Mouse (Mus musculus): ENCODE results near the gene Nudt22. TPM values are rescaled to one million over a fixed set of nuclear protein-coding genes. Genes with fewer than 3 reads are reported as not detected.

Nudt22 gene
- polyA plus RNA-seq (2014; fragmentation: Nextera tagmentation; extraction: Ambion mirVana), result 15.3 and 19.6 TPM in 2 replicates

DNA sequence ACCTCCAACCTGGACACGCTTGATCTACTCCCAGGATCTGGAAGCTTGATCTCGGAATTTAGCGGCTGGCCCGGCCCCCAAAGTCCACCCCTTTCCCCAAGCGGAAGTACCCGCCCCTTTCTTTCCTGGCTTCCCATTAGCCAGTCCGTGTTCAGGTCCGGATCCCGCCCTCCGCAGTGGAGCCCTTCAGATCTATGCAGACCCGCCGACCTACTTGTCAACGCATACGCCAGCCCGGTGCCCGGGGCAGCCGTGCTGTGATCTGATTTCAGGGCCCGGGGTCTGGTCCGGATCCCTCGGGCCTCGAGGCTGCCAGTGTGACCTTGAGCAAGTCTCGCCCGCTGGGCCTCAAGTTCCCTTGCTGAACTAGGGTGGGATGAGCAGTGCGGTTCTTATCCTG, at the start of gene Nudt22, which contains the start of gene Trpt1:
Gene Nudt22, minus strand, starts transcription at position 112 of the 400 bp plus-strand sequence.
Gene Trpt1, plus strand, starts transcription at position 126 of the 400 bp plus-strand sequence.
- Histone ChIP-seq H3K4me1 (ENCODE audit: control insufficient read depth, insufficient read depth, low read length) (peaks cover 24% of the 10 kb centered on the region), H3K36me3 (ENCODE audit: control insufficient read depth, insufficient read depth, low read length) (no peaks in the 10 kb centered on the region; the same call in 1 of the 2 replicates), H3K27me3 (ENCODE audit: control insufficient read depth, insufficient read depth, low read length) (no peaks in the 10 kb centered on the region), H3K4me3 (ENCODE audit: low read depth, low read length) (peak within 1 kb of the TSS; percentile 57), H3K4me2 (replicated peaks; ENCODE audit: low read depth, low read length) (peak within 1 kb of the TSS; percentile 86), H3K9ac (replicated peaks; ENCODE audit: low read depth, low read length) (peak within 1 kb of the TSS; percentile 73), H3K27ac (ENCODE audit: low read length) (peak within 1 kb of the TSS; percentile 40; the same call in 1 of the 2 replicates), H3K9me3 (ENCODE audit: control insufficient read depth, low read depth, low read length) (no peaks in the 10 kb centered on the region)
- ATAC-seq (ENCODE audit: insufficient number of reproducible peaks, insufficient read depth, low FRiP score, low read depth), result peak; percentile 66; the same call in 1 of the 2 replicates
- WGBS, result under 1% methylated on average over 24 of the region's 24 CpGs

GRCm38 (mm10) chr19:7044706-7045105, 48.8 kb upstream of the Nudt22 start:
- WGBS, result 45% methylated on average over 4 of the region's 4 CpGs
- Histone ChIP-seq H3K9me3 (ENCODE audit: control insufficient read depth, low read depth, low read length) (no peaks in the 10 kb centered on the region), H3K36me3 (ENCODE audit: control insufficient read depth, insufficient read depth, low read length) (no peaks in the 10 kb centered on the region)

DNA sequence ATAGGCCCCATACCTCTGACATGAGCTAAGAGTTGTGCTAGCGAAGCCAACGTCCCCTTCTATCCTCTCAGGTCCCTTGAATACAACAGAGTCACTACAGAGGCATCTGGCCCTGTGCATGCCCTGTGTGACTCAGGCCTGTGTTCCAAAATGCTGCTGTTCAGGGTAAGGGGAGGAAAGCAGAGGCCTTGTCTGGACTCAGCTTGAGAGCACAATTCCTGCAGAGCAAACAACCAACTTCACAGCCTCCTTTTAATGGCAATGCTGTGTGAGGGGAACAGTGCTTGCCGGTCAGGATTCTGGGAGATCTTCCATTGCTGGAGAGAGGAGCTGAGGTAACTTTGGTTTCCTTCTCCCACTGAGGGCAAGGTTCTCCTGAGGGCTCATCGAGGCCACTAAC, 48.4 kb upstream of the Nudt22 start:
- Histone ChIP-seq H3K9ac (replicated peaks; ENCODE audit: low read depth, low read length) (no peak overlapping the region), H3K9me3 (ENCODE audit: control insufficient read depth, low read depth, low read length) (no peaks in the 10 kb centered on the region), H3K4me2 (replicated peaks; ENCODE audit: low read depth, low read length) (no peak overlapping the region), H3K27ac (ENCODE audit: low read length) (no peak overlapping the region), H3K4me1 (ENCODE audit: control insufficient read depth, insufficient read depth, low read length) (0 out of 2 replicates have a peak, but pooled peaks cover 2% of the 10 kb centered on the region), H3K36me3 (ENCODE audit: control insufficient read depth, insufficient read depth, low read length) (no peaks in the 10 kb centered on the region), H3K27me3 (ENCODE audit: control insufficient read depth, insufficient read depth, low read length) (no peaks in the 10 kb centered on the region), H3K4me3 (ENCODE audit: low read depth, low read length) (no peak overlapping the region)
- ATAC-seq (ENCODE audit: insufficient number of reproducible peaks, insufficient read depth, low FRiP score, low read depth), result no peak
- 68% methylated on average over 4 of the region's 4 CpGs for WGBS

More at GRCm38 (mm10) chr19:7044706-7045105, 48.8 kb upstream of the Nudt22 start:
- ATAC-seq (ENCODE audit: insufficient number of reproducible peaks, insufficient read depth, low FRiP score, low read depth), result no peak
- Histone ChIP-seq H3K9ac (replicated peaks; ENCODE audit: low read depth, low read length) (no peak overlapping the region), H3K4me2 (replicated peaks; ENCODE audit: low read depth, low read length) (no peak overlapping the region), H3K4me3 (ENCODE audit: low read depth, low read length) (no peak overlapping the region), H3K27me3 (ENCODE audit: control insufficient read depth, insufficient read depth, low read length) (no peaks in the 10 kb centered on the region), H3K27ac (ENCODE audit: low read length) (no peak overlapping the region), H3K4me1 (ENCODE audit: control insufficient read depth, insufficient read depth, low read length) (0 out of 2 replicates have a peak, but pooled peaks cover 2% of the 10 kb centered on the region)

- Histone ChIP-seq H3K9me3 (ENCODE audit: control insufficient read depth, low read depth, low read length) (no peaks in the 10 kb centered on the region), H3K36me3 (ENCODE audit: control insufficient read depth, insufficient read depth, low read length) (no peaks in the 10 kb centered on the region; the same call in 1 of the 2 replicates), H3K9ac (replicated peaks; ENCODE audit: low read depth, low read length) (no peak overlapping the region), H3K27me3 (ENCODE audit: control insufficient read depth, insufficient read depth, low read length) (no peaks in the 10 kb centered on the region), H3K4me3 (ENCODE audit: low read depth, low read length) (peak overlapping the region; percentile 56; the same call in 1 of the 2 replicates), H3K4me1 (ENCODE audit: control insufficient read depth, insufficient read depth, low read length) (peaks cover 10% of the 10 kb centered on the region; the same call in 1 of the 2 replicates), H3K27ac (ENCODE audit: low read length) (no peak overlapping the region; the same call in 1 of the 2 replicates), H3K4me2 (replicated peaks; ENCODE audit: low read depth, low read length) (peak overlapping the region; percentile 76)
- 86% methylated on average over 2 of the region's 2 CpGs for WGBS
- ATAC-seq (ENCODE audit: insufficient number of reproducible peaks, insufficient read depth, low FRiP score, low read depth), result no peak
Observed at GRCm38 (mm10) chr19:7041171-7041570, 45.3 kb upstream of the Nudt22 start.

GRCm38 (mm10) chr19:7040637-7041130, 44.8 kb upstream of the Nudt22 start:
- Histone ChIP-seq H3K4me1 (ENCODE audit: control insufficient read depth, insufficient read depth, low read length) (peaks cover 10% of the 10 kb centered on the region; the same call in 1 of the 2 replicates), H3K4me3 (ENCODE audit: low read depth, low read length) (peak overlapping the region; percentile 56), H3K9me3 (ENCODE audit: control insufficient read depth, low read depth, low read length) (no peaks in the 10 kb centered on the region), H3K36me3 (ENCODE audit: control insufficient read depth, insufficient read depth, low read length) (no peaks in the 10 kb centered on the region; the same call in 1 of the 2 replicates), H3K27me3 (ENCODE audit: control insufficient read depth, insufficient read depth, low read length) (no peaks in the 10 kb centered on the region), H3K27ac (ENCODE audit: low read length) (peak overlapping the region; percentile 95), H3K9ac (replicated peaks; ENCODE audit: low read depth, low read length) (peak overlapping the region; percentile 76), H3K4me2 (replicated peaks; ENCODE audit: low read depth, low read length) (peak overlapping the region; percentile 76)
- ATAC-seq (ENCODE audit: insufficient number of reproducible peaks, insufficient read depth, low FRiP score, low read depth), result no peak
- whole genome bisulfite sequencing, result 19% methylated on average over 13 of the region's 13 CpGs

DNA sequence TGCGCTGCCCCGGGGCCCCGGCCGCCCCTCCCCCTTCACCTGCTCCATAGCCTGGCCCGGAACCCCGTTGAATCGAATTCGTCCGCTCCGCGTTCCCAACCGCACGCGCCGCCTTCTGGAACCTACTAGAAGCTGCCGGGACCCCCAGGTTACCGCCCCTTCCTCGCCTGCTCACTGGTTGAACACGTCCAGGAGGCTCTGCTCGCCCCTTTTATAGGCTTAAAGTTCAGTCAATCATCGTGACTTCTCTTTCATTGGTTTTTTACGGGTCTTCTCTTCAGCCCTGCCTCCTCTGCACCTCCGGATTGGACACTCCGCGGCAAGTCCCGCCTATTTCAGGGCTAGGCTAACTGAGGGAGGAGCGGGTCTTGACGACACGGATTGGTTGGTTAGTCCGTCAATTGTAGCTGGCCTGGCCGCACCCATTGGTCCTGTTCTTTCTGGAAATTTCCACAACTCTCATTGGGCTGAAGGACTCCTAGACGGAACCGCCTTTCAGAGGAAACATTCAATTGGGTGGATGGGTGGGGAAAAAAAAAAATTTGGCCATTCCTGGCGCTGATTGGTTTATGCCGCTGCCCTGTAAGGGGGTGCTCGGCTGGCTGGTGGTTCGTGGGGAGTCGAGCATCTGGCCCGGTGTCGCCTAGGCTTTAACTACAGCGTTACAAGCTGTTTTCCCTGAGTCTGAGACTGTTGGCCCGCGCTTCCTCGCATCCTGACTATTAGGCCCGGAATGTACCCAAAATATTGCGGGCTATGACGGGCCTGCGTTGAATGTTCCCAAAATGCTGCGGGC, 44.1 kb upstream of the Nudt22 start, which contains the start of gene Stip1:
Gene Stip1, minus strand, starts transcription at position 127 of the 796 bp plus-strand sequence.
- Histone ChIP-seq H3K36me3 (ENCODE audit: control insufficient read depth, insufficient read depth, low read length) (peaks cover 5% of the 10 kb centered on the region), H3K9ac (replicated peaks; ENCODE audit: low read depth, low read length) (peak within 1 kb of the TSS; percentile 87), H3K4me3 (ENCODE audit: low read depth, low read length) (peak within 1 kb of the TSS; percentile 87), H3K4me2 (replicated peaks; ENCODE audit: low read depth, low read length) (peak within 1 kb of the TSS; percentile 84), H3K4me1 (ENCODE audit: control insufficient read depth, insufficient read depth, low read length) (peaks cover 10% of the 10 kb centered on the region; the same call in 1 of the 2 replicates), H3K27me3 (ENCODE audit: control insufficient read depth, insufficient read depth, low read length) (no peaks in the 10 kb centered on the region), H3K9me3 (ENCODE audit: control insufficient read depth, low read depth, low read length) (no peaks in the 10 kb centered on the region), H3K27ac (ENCODE audit: low read length) (peak within 1 kb of the TSS; percentile 95)
- under 1% methylated on average over 49 of the region's 49 CpGs for WGBS
- ATAC-seq (ENCODE audit: insufficient number of reproducible peaks, insufficient read depth, low FRiP score, low read depth), result peak; percentile 99

DNA sequence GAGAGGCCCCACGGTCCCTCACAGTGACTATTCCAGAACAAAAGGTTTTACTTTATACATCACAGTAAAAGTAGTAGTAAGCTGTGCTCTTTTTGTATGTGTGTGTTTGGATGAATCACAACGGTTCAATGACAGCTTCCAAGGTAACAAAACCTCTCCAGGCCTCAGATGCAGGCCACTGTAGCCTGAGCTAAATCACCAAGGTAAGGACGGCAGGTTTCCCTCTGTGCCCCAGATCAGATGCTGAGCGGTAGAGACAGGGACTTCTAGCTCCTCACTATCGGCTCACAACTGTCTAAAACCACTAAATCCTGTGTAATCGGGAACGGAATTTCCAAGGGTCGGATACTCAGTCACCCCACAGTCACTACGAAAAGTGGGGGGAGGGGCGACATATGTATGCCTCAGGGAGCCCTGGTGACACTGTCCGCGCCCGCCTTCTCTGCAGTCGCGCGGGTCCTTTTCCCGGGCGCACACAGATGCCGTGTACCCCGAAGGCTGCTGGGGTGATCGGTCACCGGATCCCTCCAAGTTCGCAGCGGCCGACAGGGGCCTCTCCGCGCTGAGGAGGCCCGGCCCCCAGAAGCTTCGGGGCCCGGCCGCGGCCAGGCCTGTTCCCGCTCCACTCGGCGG, 43.3 kb upstream of the Nudt22 start:
- H3K4me2 ChIP-seq (replicated peaks; ENCODE audit: low read depth, low read length), result peak overlapping the region; percentile 84
- H3K27me3 ChIP-seq (ENCODE audit: control insufficient read depth, insufficient read depth, low read length), result no peaks in the 10 kb centered on the region
- ATAC-seq (ENCODE audit: insufficient number of reproducible peaks, insufficient read depth, low FRiP score, low read depth), result peak; percentile 1
- H3K27ac ChIP-seq (ENCODE audit: low read length), result peak overlapping the region; percentile 85
- H3K4me3 ChIP-seq (ENCODE audit: low read depth, low read length), result peak overlapping the region; percentile 87
- H3K9me3 ChIP-seq (ENCODE audit: control insufficient read depth, low read depth, low read length), result no peaks in the 10 kb centered on the region
- H3K4me1 ChIP-seq (ENCODE audit: control insufficient read depth, insufficient read depth, low read length), result peaks cover 10% of the 10 kb centered on the region; the same call in 1 of the 2 replicates
- H3K36me3 ChIP-seq (ENCODE audit: control insufficient read depth, insufficient read depth, low read length), result peaks cover 10% of the 10 kb centered on the region
- 2% methylated on average over 31 of the region's 35 CpGs for WGBS
- H3K9ac ChIP-seq (replicated peaks; ENCODE audit: low read depth, low read length), result peak overlapping the region; percentile 87

DNA sequence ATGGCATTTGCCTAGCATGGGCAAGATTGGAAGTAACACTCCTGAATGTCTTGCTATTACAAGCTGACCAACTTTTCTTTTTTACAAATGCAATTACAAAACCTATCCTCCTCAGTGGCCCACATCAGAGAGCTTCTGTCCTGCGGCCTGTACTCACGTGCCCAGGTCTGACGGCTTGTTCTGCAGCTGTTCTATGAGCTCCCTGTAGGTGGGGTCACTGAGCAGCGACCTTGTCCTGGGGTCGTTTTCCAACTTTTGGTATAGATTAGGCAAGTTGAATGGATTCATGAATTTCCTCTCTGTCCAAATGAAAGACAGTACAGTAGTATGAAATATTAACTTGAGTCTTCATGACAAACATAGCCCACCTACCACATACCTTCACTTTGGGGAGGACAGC, 38.1 kb upstream of the Nudt22 start:
- 91% methylated on average over 5 of the region's 5 CpGs for WGBS
- H3K27me3 ChIP-seq (ENCODE audit: control insufficient read depth, insufficient read depth, low read length), result no peaks in the 10 kb centered on the region
- no peak overlapping the region for H3K4me2 ChIP-seq (replicated peaks; ENCODE audit: low read depth, low read length)
- no peak for ATAC-seq (ENCODE audit: insufficient number of reproducible peaks, insufficient read depth, low FRiP score, low read depth)
- H3K4me1 ChIP-seq (ENCODE audit: control insufficient read depth, insufficient read depth, low read length), result peaks cover 6% of the 10 kb centered on the region; the same call in 1 of the 2 replicates
- no peak overlapping the region for H3K27ac ChIP-seq (ENCODE audit: low read length)
- no peak overlapping the region for H3K4me3 ChIP-seq (ENCODE audit: low read depth, low read length)
- no peak overlapping the region for H3K9ac ChIP-seq (replicated peaks; ENCODE audit: low read depth, low read length)
- peaks cover 57% of the 10 kb centered on the region for H3K36me3 ChIP-seq (ENCODE audit: control insufficient read depth, insufficient read depth, low read length)
- no peaks in the 10 kb centered on the region for H3K9me3 ChIP-seq (ENCODE audit: control insufficient read depth, low read depth, low read length)
